Mouse (Mus musculus): ENCODE measurements around the gene Gm9821.

The Gm9821 gene

GRCm38 (mm10) chr2:91949411-91950274, 4.1 kb downstream of the Gm9821 start:
- peak; percentile 64 for DNase-seq

DNA sequence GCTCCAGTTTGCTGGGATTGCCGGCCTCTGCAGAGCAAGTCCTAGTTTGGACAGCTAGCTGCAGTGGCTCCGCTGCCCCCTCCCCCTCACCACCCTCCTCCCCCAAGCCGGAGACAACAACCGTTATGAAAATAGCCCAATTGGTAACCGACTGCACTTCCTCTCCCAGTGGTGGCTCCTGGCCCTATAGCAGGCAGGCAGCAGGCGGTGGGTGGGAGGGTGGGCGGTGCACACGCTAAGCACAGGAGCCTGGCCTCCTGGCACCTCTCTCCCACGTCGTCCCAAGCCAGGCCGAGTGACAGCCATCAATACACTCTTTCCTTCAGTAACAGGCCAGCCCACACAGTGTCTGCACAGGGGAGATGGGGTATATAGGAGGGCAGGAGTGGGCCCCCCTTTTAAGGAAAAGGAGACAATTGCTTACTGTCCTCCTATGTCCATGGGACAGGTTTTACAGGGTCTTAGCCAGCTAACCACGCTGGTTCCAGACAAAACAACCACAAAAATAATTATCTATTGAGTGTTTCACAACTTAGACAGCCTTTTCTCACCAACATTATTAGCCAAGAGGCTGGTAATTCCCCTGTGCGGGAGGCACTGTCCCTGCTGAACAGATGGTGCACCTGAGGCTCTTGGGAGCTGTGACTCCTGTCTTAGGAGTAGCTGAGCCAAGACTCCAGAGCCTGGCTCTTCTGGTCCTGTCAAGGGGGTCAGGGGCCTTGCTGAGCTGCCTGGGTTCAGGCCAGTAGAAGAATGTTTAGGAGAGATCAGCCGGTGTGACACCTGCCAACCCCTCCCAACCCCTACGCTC, 5.0 kb downstream of the Gm9821 start:
- peak; percentile 70 for DNase-seq

DNA sequence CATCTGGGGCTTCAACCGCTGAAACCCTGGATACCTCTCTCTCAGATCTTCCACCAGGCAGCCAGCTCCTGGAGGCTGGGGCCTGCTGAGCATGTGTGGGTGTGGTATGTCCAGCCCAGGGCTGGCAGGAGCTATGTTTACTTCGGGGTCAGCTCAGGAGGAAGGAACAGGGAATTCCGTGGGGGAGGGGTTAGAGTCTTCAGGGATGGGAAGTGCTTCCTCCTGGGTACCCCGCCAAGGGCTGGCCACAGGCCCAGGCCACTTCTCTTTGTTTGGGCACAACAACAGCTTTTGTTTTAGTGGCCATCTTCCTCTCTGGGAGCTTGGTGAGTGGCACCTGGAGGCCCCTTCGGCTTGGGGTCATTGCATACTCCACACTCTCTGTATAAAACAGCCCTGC, 8.3 kb downstream of the Gm9821 start:
- no peak for DNase-seq

- DNase-seq, result no peak
These were observed 9.7 kb downstream of the Gm9821 start for GRCm38 (mm10) chr2:91955121-91955591.

DNA sequence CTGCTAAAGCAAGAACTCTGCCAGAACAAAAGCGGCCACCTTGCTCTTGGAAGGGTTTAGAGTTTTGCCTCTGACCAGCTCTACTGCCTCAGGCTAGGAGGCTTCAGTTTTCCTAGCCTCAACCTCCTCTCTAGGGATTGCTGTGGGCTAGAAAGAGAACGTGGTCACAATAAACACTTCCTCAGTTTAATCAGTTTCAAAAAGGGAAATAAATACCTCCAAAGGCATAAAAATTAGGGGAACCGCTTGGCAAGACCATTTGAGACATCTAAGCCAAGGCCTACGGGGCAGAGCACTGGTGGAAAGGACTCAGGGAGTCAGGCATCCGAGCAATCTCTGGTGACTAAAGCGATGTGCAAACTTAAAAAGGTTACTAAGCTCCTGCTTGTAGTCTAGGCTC, 10.4 kb downstream of the Gm9821 start:
- DNase-seq, result no peak

DNA sequence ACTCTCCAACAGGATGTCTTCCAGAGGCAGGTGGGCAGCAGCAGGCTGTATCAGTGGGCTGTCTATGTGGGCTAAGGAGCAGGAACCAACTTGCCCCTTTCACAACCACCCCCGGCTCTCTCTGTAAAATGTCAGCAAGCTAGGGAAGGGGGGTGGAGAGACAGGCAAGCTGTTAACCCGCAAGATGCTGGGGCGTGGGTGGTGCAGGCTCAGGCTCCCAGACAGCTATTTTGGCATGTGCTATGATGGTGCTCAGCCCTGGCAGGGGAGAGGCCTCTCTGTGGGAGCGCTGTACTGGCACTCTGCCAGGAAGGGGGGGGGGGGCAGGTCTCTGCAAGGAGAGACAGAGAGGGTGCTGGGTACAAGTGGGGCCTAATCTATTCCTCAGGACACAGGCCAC, 11.6 kb downstream of the Gm9821 start:
- peak; percentile 79 for DNase-seq

DNA sequence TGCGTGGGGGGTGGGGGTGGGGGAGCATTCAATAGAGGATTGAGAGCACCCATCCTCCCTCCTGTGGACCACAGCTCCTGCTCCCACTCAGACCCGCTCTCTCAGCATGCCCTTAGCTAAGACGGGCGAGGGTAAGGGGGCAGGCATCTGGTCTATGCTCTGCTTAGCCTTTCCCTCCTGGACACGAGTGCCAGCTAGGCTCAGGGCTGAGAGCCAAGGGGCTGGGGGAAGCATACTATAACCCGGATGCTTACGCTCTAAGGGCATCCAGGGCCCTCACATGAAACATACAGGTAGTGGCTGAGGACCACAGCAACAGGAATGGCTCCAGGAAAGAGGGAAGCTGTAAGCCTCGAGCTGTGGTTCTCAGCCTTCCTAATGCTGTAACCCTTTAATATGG, 12.5 kb downstream of the Gm9821 start:
- DNase-seq, result no peak

DNA sequence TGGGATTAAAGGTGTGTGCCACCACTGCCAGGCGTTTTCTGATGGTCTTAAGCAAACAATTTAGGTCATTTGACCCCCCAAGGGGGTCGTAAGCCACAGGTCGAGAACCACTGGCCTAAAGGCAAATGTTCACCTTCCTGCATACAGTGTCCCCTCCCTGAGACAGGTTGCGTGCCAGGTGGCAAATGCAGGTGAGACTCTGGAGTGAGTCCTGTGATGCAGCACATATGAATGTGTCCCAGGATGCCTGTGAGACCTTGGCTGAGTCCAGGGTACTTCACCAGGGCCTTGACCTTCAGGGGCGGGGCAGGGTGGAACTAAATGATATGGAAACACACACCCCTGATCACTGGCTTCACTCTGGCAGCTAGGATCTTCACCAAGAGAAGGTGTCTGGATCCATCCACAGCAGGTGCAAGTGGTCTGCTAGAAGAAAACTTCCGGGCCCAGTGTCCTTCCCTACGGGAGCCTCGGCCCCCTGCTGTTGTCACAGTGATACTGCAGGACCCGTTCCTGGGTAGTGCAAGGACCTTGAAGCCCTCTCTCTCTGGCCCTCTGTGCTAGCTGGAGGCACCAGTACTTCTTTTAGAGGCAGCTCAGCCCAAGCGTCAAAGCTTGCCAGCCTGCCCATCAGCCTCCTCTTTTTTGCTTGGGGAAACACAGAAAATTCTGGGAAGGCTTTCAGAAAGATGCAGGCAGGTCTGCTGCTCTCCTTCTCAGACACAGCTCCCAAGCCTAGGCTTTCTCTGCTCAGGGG, 13.4 kb downstream of the Gm9821 start:
- peak; percentile 76 for DNase-seq

- no peak for DNase-seq
These were observed 14.3 kb downstream of the Gm9821 start for GRCm38 (mm10) chr2:91959544-91960410.

DNA sequence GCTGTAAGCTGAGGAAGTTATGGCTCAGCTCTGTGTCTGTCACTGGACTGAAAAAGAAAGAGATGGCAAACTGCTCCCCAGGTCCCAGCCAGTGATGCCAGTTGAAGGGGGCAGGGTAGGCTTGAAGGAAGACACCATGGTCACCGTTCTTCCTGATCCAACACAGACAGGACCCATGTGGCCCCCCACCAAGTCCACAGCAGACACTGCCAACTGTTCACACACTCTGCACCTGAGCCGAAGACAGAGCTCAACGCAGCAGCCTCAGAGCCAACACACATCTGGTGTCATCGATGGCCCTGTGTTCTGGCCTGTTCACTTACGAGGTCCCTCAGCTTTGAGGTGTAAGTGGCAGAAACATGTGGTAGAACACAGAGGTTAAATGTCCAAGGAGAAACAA, 15.0 kb downstream of the Gm9821 start:
- DNase-seq, result no peak

DNA sequence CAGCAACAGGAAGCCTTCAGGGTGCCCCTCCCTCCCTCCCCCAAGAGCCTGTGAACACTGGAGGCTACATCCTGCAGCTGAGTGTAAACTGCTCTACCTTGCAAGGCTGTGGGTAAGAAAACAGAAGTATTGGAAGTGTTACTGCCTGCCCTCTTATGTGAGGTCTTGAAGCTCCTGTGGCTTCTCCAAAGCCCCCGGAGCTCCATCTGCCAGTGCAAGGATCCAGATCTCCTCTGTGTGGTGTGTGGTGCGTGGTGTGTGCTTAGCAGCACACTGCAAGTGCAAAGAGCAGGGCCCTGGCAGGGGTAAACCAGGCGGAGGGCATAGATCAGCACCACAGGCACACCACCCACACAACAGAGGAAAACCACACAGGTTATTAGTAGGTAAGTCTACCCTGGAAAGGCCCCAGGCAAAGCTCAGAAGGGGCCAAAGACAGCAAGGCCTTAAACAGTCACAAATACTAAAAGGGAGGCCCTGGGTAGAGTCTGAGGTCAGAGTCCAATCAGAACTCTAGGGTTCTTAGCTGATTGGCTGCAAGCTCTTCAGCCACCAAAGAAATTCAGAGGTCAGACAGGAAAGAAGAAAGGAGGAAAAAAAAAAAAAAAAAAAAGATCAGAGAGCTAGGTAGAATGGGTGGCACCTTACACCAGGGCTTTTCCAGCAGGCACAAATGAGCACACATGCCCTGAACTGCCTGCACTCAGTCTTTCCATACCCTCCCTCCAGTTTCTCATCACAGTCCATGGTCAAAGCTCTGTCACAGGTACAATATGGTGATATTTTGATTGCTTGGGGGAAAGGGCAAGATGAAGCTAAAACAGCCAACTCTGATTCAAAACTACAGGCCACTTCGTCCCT, 16.6 kb downstream of the Gm9821 start:
- peak; percentile 69 for DNase-seq

DNA sequence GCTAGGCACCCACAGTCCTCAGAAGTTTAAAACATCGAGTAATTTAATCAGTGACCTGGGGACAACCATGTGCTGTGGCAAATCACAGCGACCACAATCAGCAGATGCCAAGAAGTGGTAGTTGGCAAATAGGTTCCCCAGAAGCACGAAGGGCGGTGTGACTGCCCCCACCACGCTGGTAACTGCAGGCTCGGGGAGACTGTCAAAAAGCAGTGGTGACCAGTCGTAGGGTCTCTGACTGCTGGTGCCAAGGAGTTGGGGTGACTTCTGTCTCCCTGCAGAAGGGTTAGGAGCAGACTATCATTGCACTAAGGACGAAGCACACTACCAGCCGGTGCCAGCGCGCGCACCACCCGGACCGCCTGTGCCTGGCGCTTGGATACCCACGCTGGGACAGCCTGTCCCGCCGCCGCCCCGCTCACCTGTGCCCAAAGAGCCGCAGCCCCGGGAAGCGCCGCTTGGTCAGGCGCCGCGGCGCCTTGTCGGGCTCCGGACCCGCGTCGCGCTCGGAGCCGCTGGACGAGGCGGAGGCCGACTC, 17.4 kb downstream of the Gm9821 start:
- peak; percentile 50 for DNase-seq

GRCm38 (mm10) chr2:91963443-91963932, 18.0 kb downstream of the Gm9821 start:
- peak; percentile 98 for DNase-seq

DNA sequence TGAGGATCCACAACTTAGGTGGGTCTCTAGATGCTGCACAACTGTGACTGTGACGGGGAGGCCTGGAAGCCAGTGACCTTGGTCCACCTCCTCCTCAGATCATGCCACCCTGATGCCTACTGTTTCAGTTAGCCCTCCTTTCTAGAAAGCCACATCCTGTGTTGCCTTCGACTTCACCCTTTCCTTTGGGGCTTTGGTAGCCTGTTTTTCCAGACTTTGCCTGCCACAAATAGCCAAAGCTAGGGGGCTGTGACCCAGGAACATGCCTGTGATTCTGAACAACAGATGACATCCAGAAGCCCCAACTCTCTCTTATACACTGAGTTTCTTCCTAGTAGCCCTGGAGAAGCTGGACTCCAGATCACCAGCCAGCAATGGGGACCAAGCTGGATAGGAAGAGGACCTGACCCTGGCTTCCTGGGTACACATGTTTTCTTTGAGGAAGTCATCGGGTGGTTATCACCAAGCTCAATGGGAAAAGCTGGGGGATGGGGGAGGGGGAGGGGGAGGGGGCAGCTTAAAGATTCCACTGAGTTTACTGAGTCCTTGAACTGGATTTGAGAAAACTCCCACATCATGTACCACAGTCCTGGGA, 19.2 kb downstream of the Gm9821 start:
- DNase-seq, result no peak

DNA sequence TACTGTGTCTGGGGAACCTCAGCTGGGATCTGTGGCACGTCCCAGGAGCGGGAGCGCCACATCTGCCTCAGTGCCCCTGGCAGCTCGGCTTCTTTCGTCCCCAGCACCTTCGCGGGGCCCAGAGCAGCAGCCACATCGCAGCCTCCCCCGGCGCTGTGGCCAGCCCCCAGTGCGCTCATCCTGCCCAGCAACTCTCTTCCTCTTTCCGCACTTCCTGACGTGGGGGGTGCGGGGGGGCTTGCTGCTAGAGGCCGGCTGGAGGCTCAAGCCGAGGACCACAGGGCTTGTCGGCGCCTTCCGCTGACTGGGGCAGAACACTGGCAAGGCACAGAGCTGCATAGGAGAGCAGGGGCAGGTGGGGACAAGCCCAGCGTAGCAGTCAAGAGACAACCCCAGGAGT, 19.9 kb downstream of the Gm9821 start:
- peak; percentile 61 for DNase-seq

DNA sequence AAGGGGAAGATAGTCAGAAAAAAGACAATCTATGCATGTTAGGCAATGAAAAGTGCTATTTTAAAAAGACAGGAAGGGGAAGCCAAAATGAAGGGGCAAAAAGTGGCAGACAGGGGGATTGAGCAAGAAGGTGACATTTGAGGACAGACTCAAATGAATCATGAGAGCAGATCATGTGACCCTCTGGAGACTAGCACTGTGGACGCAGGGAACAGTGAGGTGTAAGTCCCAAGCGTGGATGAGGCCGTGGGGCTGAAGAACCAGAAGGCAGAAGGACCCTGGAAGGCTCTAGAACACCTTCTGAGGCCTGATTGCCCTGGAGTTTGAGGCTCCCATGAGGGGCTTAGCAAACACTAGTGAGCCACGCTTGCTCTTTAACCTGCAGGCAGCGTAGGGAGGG, 20.9 kb downstream of the Gm9821 start:
- no peak for DNase-seq

- no peak for DNase-seq
These were observed 22.5 kb downstream of the Gm9821 start for GRCm38 (mm10) chr2:91967962-91968361.

DNA sequence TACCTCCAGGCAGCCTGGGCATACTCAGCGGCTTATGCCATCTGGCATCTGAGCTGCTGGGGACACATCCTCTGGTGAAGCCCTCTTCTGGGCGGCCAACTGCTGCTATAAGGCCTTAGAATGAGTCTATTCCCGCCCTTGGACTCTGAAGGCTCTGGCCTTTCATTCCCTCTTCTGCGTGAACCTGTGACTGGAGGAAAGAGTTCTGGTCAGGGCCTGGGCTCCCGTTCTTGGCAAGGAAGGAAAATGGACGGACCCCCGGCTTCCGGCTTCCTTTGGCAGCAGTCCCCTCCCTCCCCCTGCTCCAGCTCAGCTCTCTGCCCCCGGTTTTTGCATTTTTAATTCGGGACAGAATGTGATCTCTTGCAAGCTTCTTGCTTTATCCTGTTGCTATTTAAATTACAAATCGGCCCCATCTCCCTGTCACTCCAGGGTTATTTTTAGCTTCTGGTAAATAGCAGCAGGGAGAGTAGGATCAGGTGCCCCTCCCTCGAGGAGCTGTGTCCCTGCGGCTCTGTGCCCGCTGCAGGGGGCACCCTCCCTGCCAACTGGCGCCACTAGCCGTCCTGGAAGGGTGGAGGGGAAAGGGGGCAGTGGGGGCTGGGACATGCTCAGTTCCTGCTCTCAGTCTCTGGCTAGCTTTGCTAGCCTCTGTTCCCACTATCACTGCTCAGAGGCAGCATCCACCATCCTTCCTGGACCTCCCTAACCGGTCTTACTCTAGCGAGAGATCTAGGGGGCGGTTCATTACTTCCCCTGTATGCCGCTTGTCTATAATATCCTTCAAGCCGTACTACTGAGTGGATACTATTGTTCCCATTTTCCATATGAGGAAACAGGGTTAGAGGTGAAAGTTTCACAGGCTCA, 26.0 kb downstream of the Gm9821 start:
- DNase-seq, result no peak

DNA sequence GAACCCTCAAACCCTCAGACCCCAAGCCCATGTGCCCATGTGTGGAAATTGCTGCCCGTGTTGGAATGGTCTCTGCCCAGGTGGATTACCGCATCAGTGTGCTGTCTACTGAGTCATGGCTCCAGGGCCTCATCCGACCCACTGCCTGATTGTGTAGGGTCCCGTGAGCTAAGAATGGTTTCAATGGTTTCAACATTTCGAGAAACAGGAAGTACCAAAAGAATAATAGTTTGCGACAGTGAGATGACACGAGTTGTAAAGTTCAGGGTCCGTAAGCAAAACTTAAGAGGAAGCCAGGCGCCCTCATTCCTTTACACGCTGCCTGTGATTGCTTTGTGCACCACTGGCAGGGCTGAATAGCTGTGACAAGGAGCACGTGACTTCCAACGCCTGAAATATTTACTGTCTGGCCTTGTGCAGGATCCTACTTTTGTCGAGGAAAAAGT, 26.6 kb downstream of the Gm9821 start:
- DNase-seq, result no peak
